Mouse (Mus musculus): ENCODE data around the gene Brpf1. TPM values are rescaled to one million over a fixed set of nuclear protein-coding genes. Genes with fewer than 3 reads are reported as not detected.

Gene Brpf1
- 10 to 100 TPM; 36.8 to 40.5 (median 38.4) TPM for total RNA-seq (2022)

- no peak for DNase-seq (ENCODE audit: low spot score in 2 of 2)
Observed at GRCm38 (mm10) chr6:113306986-113307349, at the start of gene Brpf1. Gene Brpf1, plus strand, starts transcription at chr6:113307137.

GRCm38 (mm10) chr6:113261174-113261858 lies 45.6 kb upstream of the Brpf1 start:
- no peak for DNase-seq (ENCODE audit: low spot score in 2 of 2)

- DNase-seq (ENCODE audit: low spot score in 2 of 2): no peak
Observed at GRCm38 (mm10) chr6:113263531-113263930, 43.4 kb upstream of the Brpf1 start.

GRCm38 (mm10) chr6:113264429-113264828 lies 42.5 kb upstream of the Brpf1 start:
- no peak for DNase-seq (ENCODE audit: low spot score in 2 of 2)

GRCm38 (mm10) chr6:113266996-113267655 lies 39.8 kb upstream of the Brpf1 start:
- no peak for DNase-seq (ENCODE audit: low spot score in 2 of 2)

DNA sequence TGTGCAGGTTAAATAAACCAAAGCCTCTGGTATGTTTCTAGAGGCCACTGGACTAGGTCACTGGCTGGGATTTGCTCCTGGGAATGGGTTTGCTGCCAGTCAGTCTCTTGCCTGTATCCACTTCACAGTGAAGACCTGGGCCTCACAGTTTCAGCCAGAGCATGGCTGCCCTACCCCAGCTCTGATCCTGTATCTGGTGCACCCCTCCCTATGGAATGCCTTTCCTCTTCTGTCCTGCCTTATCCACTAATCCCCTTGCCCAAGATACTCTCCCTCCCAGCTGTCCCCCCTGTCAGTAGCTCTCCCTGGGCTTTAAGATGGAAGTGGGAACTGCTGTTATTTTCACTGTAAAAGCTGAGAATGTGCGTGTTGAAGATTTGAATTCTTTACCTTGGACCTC lies 38.9 kb upstream of the Brpf1 start:
- no peak for DNase-seq (ENCODE audit: low spot score in 2 of 2)

- DNase-seq (ENCODE audit: low spot score in 2 of 2): no peak
Observed at GRCm38 (mm10) chr6:113272365-113272764, 34.6 kb upstream of the Brpf1 start.

DNA sequence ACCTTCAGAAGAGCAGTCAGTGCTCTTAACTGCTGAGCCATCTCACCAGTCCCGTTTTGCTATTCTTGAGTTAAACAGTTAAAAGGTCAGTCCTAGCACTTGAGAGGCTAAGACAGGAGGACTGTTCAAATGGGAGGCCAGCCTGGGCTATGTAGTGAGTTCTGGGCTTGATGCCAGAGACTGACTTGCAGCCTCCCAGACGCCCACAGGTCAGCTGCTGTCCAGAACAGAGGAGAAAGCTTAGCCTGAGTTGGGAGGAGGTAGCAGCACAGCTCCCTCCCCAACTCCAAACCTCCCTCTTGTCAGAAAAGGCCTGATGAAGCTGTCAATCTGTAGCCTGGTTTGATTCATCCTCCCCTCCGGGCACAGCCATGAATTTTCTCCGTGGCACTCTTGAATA lies 30.1 kb upstream of the Brpf1 start:
- DNase-seq (ENCODE audit: low spot score in 2 of 2): peak in 1 of 2 experiments; percentile 40

DNA sequence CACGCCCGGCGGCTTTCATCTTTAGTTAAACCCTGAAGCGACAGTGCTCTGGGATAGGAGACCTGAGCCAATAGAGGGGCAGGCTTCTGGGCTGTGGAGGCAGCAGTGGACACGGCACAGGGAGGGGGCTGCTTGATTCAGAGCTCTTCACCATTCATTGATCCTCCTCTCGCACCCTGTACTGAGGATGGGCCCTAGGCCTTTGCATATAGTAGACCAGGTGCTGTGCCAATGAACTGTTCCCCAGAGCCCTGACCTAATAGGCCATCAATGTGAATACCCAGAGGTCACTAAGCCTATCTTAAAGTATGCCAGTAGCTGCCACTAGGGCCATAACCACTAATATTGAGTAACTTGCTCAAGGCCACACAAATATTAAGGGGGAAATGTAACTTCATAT lies 25.3 kb upstream of the Brpf1 start:
- no peak for DNase-seq (ENCODE audit: low spot score in 2 of 2)

DNA sequence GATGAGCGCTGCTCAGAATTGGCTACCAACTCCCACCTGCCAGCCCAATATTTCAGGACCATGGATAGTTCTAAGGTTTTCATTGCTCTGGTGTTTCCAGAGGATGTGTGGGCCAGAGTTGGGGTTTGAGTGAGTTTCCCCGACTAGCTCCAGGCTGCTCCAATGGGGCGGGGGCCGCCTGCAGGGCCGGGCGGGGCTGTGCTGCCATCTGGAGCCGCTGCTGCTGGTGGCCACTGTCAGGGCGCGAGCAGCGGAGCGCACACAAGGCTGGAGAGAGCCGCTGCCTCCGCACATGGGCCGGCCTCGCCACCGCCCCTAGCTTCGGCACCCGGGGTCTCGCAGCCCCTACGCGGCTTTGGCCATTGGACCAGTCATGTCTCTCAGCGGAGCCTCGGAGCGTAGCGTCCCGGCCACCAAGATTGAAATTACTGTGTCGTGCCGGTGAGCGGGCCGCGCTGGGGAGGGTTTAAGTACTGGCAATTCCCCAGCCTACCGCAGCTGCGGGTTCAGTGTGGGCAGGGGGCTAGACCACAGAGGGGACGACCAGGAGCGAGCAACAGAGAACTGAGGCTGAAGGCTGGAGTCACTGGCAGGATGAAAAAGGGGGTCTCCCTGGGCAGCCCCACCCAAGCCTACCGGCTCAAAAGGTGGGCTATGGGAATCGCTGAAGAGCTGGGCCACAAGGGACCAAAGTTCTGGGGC lies 24.7 kb upstream of the Brpf1 start, which contains the start of gene Cpne9:
Cpne9 (plus strand) TSS at position 207 of the 702 bp plus-strand sequence.
- no peak for DNase-seq (ENCODE audit: low spot score in 2 of 2)

DNA sequence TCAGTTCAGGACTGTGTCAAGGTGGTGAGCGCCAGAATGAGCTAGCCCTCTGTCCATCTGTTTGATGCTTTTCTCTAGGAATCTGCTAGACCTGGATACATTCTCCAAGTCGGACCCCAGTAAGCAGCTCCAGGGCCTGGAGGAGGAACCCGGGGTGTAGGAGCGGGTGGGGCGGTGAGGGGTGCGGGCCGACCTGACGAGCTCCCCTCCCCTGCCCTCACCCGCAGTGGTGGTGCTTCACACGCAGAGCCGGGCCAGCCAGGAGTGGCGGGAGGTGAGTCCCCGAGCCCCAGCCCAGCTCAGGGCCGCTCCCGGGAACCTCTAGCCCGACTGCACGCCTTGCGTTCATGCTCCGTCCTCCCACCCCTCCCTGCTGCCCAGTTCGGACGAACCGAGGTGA lies 24.0 kb upstream of the Brpf1 start:
- DNase-seq (ENCODE audit: low spot score in 2 of 2): no peak

- DNase-seq (ENCODE audit: low spot score in 2 of 2): no peak
Observed at GRCm38 (mm10) chr6:113283500-113283899, 23.4 kb upstream of the Brpf1 start.

DNA sequence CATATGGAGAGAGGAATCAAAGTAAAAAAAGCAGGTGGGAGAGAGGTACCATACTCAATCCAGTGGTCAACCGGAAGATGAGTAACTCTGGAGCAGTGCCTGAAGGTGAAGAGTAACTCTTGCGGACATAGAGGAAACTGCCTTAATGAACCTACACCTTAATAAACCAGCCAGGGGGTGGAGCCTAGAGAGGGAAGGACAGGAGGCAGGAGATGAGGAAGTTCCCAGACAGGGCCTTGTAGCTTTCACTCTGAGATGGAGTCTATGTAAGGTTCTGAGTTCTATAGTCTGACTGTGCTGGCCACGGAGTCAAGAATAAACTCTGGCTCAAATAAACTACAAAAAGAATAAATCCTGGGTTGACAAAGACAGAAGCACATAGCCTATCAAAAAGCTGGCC lies 22.0 kb upstream of the Brpf1 start:
- no peak for DNase-seq (ENCODE audit: low spot score in 2 of 2)

GRCm38 (mm10) chr6:113286316-113286715 lies 20.6 kb upstream of the Brpf1 start:
- no peak for DNase-seq (ENCODE audit: low spot score in 2 of 2)

GRCm38 (mm10) chr6:113287236-113287635 lies 19.7 kb upstream of the Brpf1 start:
- DNase-seq (ENCODE audit: low spot score in 2 of 2): no peak

GRCm38 (mm10) chr6:113289346-113289745 lies 17.6 kb upstream of the Brpf1 start:
- no peak for DNase-seq (ENCODE audit: low spot score in 2 of 2)

- DNase-seq (ENCODE audit: low spot score in 2 of 2): no peak
Observed at GRCm38 (mm10) chr6:113290346-113290745, 16.6 kb upstream of the Brpf1 start.

- no peak for DNase-seq (ENCODE audit: low spot score in 2 of 2)
Observed at GRCm38 (mm10) chr6:113292938-113293337, 14.0 kb upstream of the Brpf1 start.

DNA sequence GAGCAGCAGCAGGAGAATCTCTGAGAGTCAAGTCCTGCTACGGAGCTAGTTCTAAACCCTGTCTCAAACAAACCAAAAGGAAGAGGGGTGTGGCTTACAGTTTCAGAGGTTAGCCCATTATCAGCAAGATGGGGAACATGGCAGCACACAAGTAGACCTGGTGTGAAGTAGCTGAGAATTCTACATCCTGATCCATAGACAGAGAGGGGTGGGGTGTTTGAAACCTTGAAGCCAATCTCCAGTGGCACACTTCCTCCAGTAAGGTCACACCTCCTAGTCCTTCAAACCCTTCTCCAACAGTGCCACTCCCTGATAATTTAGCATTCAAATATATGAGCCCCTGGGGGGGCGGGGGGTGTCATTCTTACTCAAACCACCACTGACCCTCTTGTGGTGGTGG lies 10.9 kb upstream of the Brpf1 start:
- no peak for DNase-seq (ENCODE audit: low spot score in 2 of 2)

DNA sequence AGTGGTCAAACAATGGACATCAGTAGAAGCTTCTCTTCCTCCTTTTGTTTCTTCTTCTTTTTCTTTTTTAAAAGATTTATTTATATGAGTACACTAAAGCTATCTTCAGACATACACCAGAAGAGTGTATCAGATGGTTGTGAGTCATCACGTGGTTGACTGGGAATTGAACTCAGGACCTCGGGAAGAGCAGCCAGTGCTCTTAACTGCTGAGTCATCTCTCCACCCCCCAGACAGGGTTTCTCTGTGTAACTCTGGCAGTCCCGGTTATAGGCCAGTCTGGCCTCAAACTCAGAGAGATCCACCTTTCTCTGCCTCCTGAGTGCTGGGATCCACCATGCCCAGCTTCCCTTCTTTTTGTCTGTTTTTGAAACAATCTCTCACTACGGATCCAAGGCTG lies 10.3 kb upstream of the Brpf1 start:
- no peak for DNase-seq (ENCODE audit: low spot score in 2 of 2)

DNA sequence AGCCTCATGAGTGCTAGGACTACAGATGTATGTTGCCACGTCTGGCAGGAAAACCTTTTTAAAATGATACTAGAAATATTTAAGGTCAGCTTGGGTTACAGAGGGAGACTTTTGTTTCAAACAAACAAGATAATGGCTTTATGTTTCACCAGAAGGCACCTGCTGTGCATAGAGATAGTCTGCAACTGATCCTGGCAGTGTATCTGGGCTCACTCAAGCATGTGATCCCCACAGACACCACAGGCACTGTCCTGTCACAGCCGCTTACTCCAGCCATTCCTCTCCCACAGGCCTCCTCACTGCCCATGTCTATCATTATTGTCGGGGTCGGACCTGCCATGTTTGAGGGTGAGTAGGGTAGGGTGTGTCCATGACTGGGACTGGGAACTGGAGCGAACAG lies 5.6 kb upstream of the Brpf1 start:
- no peak for DNase-seq (ENCODE audit: low spot score in 2 of 2)

- DNase-seq (ENCODE audit: low spot score in 2 of 2): no peak
Observed at GRCm38 (mm10) chr6:113302258-113302657, 4.7 kb upstream of the Brpf1 start.
